Mouse (Mus musculus): ENCODE data around the gene Avil.

- TF ChIP-seq CTCF (IDR thresholded peaks at IDR 0.05): no peak
- TF ChIP-seq EP300 (IDR thresholded peaks at IDR 0.05): no peak
Measured at GRCm38 (mm10) chr10:127050119-127050474, 49.6 kb downstream of the Avil start.

Measured in lung, postnatal 0 days (tissue).